Mouse (Mus musculus) adrenal gland (tissue): ENCODE data around the gene Plk5.

Experiments
- intact Hi-C: fragments of 180-260 bp; cut with DNase I; formaldehyde crosslinking; loops from one replicate; pipeline ENCODE4 v1.15.1; 2025
- long read RNA-seq, 2 experiments: library from polyadenylated mRNA; unstranded; transcript quantifications; one replicate each; pipeline ENCODE4 v2.0.0; 2020; ENCODE audit warnings: borderline replicate concordance in 1 of 2; ENCODE audit not compliant: insufficient replicate concordance in 1 of 2

Plk5 gene
- long read RNA-seq, experiment 1, result 0 reads
- long read RNA-seq, experiment 2, result 0 reads

DNA sequence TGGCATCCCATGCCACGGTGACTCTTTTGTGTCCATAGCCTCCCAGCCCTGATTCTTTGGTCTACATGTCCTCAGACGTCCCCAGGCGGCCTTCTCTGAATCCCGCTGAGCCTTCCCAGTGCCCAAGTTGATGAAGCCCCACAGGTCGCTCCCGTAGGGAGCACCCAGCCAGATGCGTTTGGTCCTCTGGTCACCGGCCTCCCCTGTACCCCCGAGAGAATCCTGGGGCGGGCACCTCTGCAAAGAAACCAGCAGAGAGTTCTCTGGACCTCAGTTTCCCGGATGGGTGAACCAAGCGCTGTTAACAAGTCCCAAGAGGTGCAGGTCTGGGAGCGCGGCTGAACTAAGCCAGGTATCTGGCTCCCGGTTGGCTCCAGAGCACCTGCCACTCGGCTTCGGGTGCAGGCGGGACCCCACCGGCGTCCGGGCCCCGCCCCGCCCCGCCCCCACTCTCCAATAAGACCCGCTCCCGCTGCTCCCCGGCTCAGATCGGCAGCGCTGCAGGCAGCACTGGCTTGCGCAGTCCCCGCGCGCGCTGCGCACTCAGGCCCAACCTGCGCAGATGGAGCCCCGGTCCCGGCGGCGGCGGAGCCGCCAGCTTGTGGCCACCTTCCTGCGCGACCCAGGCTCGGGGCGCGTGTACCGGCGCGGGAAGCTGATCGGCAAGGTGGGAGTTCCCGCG lies at the start of gene Plk5:
Gene Plk5 (plus strand): TSS at position 459 of the 682 bp plus-strand sequence.
- intact Hi-C loops, result no loop called here

DNA sequence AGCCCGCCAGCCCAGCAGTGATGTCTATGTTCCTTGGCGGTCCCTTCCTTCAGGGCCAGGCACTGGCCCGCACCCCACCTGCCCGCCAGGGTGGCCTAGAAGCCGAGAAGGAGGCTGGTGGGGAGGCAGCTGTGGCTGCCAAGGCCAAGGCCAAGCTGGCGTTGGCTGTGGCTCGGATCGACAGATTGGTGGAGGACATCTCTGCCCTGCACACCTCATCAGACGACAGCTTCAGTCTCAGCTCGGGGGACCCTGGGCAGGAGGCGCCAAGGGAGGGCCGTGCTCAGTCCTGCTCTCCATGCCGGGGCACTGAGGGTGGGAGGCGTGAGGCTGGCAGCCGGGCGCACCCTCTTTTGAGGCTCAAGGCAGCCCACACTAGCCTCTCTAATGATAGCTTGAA lies 44.7 kb upstream of the Plk5 start:
- intact Hi-C loops, result no loop called here

DNA sequence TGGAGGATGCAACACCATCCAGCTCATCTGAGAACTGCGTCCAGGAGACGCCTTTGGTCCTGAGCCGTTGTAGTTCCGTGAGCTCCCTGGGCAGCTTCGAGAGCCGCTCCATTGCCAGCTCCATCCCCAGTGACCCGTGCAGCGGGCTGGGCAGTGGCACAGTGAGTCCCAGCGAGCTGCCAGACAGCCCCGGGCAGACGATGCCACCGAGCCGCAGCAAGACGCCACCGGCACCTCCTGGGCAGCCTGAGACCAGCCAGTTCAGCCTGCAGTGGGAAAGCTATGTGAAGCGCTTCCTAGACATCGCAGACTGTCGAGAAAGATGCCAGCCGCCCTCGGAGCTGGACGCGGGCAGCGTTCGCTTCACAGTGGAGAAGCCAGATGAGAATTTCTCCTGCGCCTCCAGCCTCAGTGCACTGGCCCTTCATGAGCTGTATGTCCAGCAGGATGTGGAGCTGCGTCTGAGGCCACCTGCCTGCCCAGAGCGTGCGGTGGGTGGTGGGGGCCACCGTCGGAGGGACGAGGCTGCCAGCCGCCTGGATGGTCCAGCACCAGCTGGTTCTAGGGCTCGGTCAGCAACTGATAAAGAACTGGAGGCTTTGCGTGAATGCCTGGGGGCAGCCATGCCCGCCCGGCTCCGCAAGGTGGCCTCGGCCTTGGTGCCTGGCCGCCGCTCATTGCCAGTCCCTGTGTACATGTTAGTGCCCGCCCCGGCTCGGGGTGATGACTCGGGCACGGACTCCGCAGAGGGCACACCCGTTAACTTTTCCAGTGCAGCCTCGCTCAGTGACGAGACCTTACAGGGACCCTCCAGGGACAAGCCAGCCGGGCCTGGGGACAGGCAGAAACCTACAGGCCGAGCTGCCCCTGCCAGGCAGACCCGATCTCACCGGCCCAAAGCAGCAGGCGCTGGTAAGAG lies 43.4 kb upstream of the Plk5 start:
- intact Hi-C loops, result no loop called here

DNA sequence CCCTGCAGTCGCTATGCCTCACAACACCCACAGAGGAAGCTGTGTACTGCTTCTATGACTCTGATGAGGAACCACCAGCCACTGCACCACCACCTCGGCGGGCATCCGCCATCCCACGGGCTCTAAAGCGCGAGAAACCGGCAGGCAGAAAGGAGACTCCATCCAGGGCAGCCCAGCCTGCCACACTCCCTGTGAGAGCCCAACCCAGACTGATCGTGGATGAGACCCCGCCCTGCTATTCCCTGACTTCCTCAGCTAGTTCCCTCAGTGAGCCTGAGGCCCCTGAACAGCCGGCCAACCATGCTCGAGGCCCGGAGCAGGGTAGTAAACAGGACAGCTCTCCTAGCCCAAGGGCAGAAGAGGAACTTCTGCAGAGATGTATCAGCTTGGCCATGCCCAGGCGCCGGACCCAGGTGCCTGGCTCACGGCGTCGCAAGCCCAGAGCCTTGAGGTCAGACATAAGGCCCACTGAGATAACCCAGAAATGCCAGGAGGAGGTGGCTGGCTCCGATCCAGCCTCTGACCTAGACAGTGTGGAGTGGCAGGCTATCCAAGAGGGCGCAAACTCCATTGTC lies 42.5 kb upstream of the Plk5 start:
- intact Hi-C loops, result no loop called here

DNA sequence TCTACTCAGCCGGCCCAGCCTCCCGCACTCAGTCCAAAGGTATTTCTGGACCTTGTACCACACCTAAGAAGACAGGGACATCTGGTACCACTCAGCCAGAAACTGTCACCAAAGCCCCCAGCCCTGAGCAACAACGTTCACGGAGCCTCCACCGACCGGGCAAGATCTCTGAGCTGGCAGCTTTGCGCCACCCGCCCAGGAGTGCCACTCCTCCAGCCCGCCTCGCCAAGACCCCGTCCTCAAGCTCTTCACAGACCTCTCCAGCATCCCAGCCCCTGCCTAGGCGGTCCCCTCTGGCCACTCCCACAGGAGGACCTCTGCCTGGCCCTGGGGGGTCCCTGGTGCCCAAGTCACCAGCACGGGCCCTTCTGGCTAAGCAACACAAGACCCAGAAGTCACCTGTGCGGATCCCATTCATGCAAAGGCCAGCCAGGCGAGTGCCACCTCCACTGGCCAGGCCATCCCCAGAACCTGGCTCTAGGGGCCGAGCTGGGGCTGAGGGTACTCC lies 41.7 kb upstream of the Plk5 start:
- intact Hi-C loops, result no loop called here

DNA sequence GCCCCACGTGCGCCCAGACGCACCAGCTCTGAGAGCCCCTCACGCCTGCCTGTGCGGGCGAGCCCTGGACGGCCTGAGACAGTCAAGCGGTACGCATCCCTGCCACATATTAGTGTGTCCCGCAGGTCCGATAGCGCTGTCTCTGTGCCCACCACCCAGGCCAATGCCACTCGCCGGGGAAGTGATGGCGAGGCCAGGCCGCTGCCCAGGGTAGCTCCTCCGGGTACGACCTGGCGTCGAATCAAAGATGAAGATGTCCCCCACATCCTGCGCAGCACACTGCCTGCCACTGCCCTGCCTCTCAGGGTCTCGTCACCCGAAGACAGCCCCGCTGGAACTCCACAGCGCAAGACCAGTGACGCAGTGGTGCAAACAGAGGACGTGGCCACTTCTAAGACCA lies 40.9 kb upstream of the Plk5 start:
- intact Hi-C loops, result no loop called here

DNA sequence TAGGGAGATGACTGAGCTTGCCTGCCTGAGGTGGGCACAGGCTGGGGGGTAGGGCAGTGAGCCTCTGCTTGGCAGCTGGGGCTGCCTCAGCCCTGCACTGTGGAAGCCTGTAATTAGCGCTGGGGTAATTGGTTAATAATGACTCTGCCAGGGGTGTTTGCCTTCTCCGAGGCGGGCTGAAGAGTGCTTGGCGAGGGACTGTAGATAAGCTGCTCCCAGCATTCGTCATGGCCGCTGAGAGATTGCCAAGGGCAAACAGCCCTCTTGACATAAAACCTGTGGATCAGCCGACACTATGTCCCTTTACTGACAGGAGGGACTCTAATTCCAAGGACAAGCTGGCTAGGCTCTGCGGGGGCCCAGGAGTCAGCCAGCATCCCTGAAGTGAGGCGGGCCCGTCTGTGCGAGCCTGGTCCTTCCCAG lies 39.9 kb upstream of the Plk5 start:
- intact Hi-C loops, result no loop called here

DNA sequence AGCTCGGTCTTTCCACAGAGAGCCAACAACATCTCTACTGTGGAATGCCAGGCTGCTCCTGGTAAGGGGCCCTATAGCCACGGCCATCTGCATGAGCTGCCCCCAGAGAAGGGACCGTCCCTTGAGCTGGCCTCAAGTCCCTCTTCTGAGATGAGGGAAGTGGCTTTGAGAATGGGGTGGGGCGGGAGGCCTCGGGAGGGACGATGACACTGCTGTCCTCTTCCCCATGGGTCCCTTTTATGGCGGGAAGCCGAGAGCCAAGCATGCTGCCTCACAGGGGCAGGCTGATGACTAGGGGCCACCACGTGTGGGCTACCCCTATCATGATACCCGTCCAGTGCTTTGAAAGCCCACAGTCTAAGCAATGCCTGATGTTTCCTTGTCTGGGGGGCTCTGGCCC lies 39.2 kb upstream of the Plk5 start:
- intact Hi-C loops, result no loop called here

DNA sequence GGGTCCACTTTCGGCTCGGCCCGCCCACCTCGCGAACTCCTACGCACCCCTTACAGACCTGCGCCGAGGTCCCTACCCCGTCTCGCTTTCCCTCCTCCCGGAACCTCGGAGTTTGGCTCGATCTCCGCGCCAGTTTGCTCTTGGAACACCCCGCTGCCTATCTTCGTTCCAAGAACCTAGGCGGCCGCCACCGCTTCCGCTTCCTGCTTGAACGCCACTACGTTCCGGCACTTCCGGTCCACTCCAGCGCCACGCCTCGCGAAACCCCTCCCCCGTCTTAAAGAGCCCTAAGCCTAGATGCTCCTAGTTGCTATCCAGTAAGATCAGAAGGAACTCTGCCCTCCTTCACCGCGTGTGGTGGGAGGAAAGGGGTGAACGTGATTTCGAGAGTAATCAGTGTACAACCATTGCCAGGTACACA lies 35.9 kb upstream of the Plk5 start, which contains the start of gene 2310011J03Rik:
Gene 2310011J03Rik (minus strand): TSS at position 198 of the 421 bp plus-strand sequence.
- intact Hi-C loops, result no loop called here

DNA sequence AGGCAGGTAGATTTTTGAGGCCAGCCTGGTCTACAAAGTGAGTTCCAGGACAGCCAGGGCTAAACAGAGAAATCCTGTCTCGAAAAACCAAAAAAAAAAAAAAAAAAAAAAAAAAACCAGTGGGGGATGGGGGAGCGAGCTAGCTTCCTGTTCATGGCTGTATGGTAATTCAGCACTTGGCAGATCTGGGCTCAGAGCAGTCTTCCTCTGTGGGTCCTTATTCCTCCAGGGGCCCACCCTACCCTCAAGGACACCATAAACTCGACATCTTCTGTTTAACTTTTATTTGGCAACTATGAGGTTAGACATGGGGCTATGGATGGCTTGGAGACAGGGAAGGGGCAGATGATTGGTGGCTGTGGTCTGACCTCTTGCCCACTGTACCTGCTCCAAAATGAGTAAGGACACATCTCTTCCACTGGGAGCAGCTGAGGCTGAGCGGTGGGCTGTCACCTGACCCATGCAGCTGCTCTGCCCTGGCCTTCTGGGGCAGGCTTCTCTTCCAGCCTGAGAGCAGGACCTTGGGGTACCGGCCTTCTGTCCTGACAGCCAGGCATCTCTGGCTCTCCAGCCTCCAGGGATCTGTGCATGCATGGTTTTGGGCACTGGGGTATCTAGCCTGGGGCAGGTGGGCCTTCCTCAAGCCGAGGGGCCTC lies 35.1 kb upstream of the Plk5 start:
- intact Hi-C loops, result no loop called here

DNA sequence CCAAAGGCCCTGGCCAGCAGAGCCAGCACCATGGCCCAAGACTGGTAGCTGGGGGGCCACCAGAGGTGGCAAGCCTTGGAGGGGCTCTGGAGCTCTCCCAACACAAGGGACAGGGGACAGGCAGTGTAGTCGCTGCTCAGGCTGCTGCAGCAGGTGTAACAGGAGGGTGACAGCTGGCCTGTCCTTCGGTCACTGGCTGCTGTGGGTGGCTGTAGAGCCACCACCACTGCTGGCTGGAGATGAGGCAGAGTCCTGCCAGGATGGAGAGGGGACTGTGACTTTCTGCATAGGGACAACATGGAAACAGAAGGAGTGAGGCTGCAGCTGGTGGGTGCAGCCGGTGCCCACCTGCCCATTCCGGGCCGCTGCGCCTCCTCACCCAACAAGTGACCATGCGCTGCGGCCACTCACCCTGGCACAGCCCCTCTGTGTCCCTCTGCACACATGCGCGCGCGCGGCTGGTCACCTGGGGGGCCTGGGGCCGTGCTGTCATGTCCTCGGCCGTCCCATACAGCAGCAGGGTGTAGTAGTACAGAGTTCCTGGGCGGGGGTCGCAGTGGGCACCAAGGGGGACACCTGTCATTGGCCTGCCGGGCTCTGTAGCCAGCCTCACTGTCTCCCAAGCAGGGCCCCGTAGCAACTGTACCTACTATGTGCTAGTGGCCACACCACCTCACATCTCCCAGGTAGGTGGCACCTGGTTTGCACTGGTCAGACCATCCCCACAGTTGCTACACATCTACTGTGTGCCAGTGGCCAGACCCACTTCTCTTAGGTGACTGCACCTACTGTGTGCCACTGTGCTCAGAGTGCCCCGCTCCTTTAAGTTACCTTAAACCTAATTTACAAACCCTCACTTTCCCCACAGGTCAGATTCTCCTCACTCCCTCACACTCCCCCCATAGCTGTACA lies 34.3 kb upstream of the Plk5 start:
- intact Hi-C loops, result no loop called here

DNA sequence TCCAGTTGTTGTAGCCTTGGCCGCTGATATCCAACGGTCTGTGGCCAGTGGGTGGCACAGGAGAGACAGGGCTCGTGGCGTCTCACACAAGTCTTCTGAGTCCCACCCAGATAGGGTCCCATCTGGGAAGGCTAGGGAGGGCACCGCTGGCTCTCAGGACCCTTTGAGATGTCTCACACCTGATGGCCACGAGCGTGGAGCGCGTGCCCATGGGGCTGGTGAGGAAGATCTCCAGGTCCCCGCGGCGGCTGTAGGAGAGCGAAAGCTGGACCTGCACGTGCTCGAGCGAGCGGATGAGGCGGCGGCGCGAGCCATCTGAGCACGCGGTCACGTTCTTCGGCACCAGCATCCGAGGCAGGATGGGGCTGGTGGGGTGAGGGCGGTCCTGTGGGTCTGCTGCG lies 33.4 kb upstream of the Plk5 start:
- intact Hi-C loops, result no loop called here

DNA sequence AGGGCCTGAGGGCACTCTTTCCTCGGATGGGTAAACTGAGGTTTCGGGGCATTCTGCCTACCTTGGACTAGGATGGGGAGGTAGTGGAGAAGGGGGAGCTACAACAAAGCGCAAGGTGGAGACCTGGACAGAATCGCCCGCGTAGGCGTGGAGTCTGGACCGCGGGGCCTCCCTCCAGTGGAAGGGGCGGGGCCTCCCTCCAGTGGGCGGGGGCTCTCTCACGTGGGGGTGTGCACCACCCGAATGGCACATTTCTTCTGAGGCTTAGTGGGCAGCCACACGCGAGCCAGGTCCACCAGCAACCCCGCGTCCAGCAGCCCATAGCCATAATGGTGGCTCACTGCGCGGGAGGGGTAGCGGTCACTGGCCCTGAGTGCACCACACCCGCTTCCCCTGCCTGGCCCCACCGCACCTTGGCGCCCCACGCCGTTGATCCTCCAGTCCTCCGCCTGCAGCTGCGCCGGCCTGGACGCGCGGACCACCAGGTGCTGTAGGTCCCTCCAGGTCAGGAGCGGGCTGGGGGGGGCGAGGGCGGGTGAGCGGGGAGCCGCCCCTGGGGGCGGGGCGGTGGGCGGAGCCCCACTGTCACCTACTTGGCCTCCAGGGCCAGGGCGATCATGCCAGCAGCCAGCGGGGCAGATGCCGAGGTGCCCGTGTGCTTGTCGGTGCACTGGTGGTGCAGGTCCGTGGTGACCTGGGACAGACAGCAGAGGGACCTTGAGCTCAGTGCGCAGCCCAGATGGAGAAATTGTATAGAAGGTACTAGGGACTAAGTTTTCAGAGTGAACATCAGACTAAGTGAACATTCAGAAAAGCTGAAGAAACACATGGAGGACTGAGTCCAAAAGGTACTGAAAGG lies 32.8 kb upstream of the Plk5 start:
- intact Hi-C loops, result no loop called here

DNA sequence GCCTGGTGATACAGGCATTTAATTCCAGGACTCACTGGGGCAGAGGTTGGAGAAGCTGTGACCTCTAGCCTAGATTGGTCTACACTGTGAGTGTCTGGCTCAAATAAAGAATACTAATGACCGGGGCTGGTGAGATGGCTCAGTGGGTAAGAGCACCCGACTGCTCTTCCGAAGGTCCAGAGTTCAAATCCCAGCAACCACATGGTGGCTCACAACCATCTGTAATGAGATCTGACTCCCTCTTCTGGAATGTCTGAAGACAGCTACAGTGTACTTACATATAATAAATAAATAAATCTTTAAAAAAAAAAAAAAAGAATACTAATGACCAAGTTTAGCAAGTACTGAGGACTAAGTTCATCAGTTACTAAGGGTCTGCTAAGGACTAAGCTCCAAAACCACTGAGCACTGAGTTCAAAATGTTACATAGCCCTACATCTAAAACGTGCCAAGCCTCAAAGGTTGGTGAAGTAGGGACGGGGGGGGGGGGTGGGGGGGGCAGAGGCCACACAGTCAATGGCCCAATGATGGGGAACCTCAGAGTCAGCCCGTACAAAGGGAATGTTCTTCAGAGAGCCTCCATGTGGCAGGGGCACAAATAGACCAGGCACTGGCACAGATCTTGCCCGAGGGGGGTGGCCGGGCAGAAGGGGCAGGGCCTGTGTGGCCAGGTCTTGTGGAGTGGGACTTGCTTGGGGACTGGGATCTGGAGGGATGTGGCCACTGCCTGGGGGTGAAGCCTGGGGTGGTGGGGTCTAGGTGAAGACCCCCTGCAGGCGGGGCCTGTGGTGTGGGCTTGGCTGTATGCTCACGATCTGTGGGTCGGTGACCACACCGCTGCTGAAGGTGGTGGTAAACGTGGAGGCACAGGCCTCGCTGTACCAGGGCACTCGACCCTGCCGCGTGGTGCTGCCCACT lies 31.9 kb upstream of the Plk5 start:
- intact Hi-C loops, result no loop called here

DNA sequence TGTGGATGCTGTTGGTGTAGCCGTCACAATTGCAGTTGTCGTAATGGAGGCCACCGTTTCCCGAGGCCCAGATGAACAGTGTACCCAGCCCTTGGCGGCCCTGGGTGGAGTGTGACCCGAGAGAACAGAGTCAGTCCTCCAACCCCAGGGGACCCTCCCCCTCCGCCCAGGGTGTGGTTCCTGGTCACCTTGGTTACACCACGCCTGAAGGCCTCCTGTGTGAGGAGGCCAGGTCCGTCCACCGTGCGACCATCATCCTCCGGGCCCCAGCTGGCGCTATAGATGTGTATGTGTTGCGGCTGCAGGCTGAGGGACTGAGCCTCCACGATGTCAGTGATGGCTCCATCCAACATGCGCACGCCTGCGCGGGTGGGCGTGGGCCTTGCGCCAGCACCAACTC lies 31.2 kb upstream of the Plk5 start:
- intact Hi-C loops, result no loop called here

DNA sequence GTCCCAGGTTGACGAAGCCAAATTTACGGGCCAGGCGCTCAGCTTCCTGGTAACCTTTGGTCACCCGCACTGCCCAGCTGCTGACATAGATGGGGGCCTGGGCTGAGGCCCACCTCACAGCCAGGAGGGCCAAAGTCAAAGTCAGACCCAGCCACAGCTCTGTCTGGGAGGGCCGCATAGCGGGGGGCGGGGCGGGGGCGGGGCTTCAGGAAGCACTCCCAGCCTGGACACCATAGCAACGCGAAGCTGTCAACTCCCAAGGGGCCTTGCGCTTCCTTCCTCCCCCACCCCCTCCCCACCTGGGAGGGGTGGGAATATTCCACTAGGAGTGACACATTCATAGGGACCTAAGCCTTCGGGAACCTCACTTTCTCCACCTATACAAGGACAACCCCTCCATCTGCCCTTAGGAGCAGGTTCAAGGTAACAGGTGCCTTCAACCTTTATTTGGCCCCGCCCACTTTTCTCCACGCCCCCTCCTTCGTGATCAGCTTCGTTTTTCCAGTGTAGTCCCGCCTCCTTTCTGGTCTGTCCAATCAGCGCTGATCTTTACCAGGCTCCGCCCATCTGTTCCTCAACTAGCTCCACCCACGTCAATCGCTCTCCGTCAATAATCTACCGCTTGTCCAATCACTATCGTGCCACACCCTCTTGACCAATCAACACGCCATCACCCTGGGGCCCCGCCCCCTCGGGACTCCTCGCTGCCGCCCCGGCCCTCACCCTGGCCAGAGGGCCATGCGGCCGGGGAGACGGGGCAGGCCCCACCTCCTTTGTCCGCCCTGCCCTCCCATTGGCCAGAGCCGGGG lies 26.8 kb upstream of the Plk5 start, which contains the start of the genes Pcsk4 and Reep6:
Gene Pcsk4 (minus strand): TSS at position 226 of the 809 bp plus-strand sequence.
Gene Reep6 (plus strand): TSS at position 681 of the 809 bp plus-strand sequence.
- intact Hi-C loops, result no loop called here

DNA sequence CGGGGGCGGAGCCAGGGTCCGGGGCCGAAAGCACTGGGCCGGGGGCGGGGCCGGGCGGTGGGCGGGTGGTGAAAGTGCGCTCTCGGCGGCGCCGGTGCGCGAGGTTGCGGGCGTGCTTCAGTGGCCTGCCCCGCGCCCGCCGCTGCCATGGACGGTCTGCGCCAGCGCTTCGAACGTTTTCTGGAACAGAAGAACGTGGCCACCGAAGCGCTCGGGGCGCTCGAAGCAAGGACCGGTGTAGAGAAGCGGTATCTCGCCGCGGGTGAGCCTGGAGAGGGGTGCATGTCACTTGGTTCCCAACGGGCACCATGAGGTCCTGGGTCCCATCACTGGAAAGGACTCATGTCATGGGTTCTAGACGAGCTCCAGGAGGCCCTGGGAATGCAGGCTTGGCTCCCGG lies 26.2 kb upstream of the Plk5 start:
- intact Hi-C loops, result no loop called here
